Mouse (Mus musculus) frontal cortex, postnatal 25 days (tissue): ENCODE results near the gene Lrrn2.

Experiments used
- DNase-seq, 2 experiments: peaks; one replicate each; pipeline ENCODE4 v3.0.0; 2022; ENCODE audit warnings: low spot score in 2 of 2

The Lrrn2 gene

GRCm38 (mm10) chr1:132880161-132881005, at the start of gene Lrrn2:
Gene Lrrn2 (plus strand): TSS chr1:132880273.
- peak; percentile 46 to 60 for DNase-seq

- no peak for DNase-seq
These were observed 48.1 kb upstream of the Lrrn2 start for GRCm38 (mm10) chr1:132831963-132832362.

- DNase-seq: no peak
These were observed 46.0 kb upstream of the Lrrn2 start for GRCm38 (mm10) chr1:132834037-132834436.

GRCm38 (mm10) chr1:132836895-132837294, 43.2 kb upstream of the Lrrn2 start:
- no peak for DNase-seq

GRCm38 (mm10) chr1:132837691-132838090, 42.4 kb upstream of the Lrrn2 start:
- no peak for DNase-seq

GRCm38 (mm10) chr1:132838371-132838770, 41.7 kb upstream of the Lrrn2 start:
- DNase-seq: no peak

- DNase-seq: no peak
These were observed 36.5 kb upstream of the Lrrn2 start for GRCm38 (mm10) chr1:132843612-132844011.

GRCm38 (mm10) chr1:132844088-132844804, 35.8 kb upstream of the Lrrn2 start:
- DNase-seq: no peak

GRCm38 (mm10) chr1:132845766-132846165, 34.3 kb upstream of the Lrrn2 start:
- no peak for DNase-seq

- no peak for DNase-seq
These were observed 29.3 kb upstream of the Lrrn2 start for GRCm38 (mm10) chr1:132850809-132851208.

- no peak for DNase-seq
These were observed 28.8 kb upstream of the Lrrn2 start for GRCm38 (mm10) chr1:132851296-132851695.

GRCm38 (mm10) chr1:132851771-132852170, 28.3 kb upstream of the Lrrn2 start:
- DNase-seq: no peak

- no peak for DNase-seq
These were observed 26.8 kb upstream of the Lrrn2 start for GRCm38 (mm10) chr1:132853312-132853711.

GRCm38 (mm10) chr1:132858516-132859383, 21.3 kb upstream of the Lrrn2 start:
- no peak for DNase-seq

GRCm38 (mm10) chr1:132864220-132864619, 15.9 kb upstream of the Lrrn2 start:
- no peak for DNase-seq

GRCm38 (mm10) chr1:132865585-132865984, 14.5 kb upstream of the Lrrn2 start:
- DNase-seq: no peak

- DNase-seq: no peak
These were observed 9.7 kb upstream of the Lrrn2 start for GRCm38 (mm10) chr1:132870327-132870726.

- no peak for DNase-seq
These were observed 992 bp upstream of the Lrrn2 start for GRCm38 (mm10) chr1:132878951-132879610.

GRCm38 (mm10) chr1:132879801-132880160, 292 bp upstream of the Lrrn2 start:
- DNase-seq: no peak

GRCm38 (mm10) chr1:132881041-132881761, 1.1 kb downstream of the Lrrn2 start:
- DNase-seq: peak in 1 of 2 experiments; percentile 34

GRCm38 (mm10) chr1:132881836-132882235, 1.8 kb downstream of the Lrrn2 start:
- no peak for DNase-seq
